In genomic region chr8:84639162-84640009, GRCm38 (mm10) we compare ENCODE assay signal across 8 mouse cellular contexts. TPM values are rescaled to one million over a fixed set of nuclear protein-coding genes. Genes with fewer than 3 reads are reported as not detected.
DNase-seq lines count a peak whose midpoint lies in the region; ATAC-seq and TF ChIP-seq lines count a peak whose summit lies in the region.

No protein-coding gene starts in this region.

- peak overlapping the region; percentile 68 for H3K27ac ChIP-seq in cerebellum, adult 2 months (ENCODE audit: insufficient read depth, low read length)
- peak overlapping the region; percentile 83 for H3K27ac ChIP-seq in forebrain, postnatal 0 days (ENCODE audit: low read depth, low read length)
- H3K27ac ChIP-seq in lung, embryonic 14.5 days (ENCODE audit: low read depth), result peak overlapping the region; percentile 94

- no peaks in the 10 kb centered on the region for H3K36me3 ChIP-seq in G1E (replicated peaks)
- no peaks in the 10 kb centered on the region; the same call in 1 of the 2 replicates for H3K36me3 ChIP-seq in forebrain, postnatal 0 days (ENCODE audit: insufficient read depth)
- H3K36me3 ChIP-seq in lung, embryonic 14.5 days (ENCODE audit: insufficient read depth), result no peaks in the 10 kb centered on the region

- ATAC-seq in G1E (ENCODE audit: extremely low read depth, insufficient number of reproducible peaks, low FRiP score, poor library complexity, severe bottlenecking), result peak; percentile 57; the same call in 1 of the 2 replicates
- peak; percentile 94 for ATAC-seq in forebrain, postnatal 0 days
- peak; percentile 93 for ATAC-seq in lung, embryonic 14.5 days (ENCODE audit: insufficient read depth)
- peak; percentile 72 for ATAC-seq in neutrophil, adult 5-6 weeks (ENCODE audit: extremely low read depth, insufficient number of reproducible peaks, low FRiP score, poor library complexity, severe bottlenecking)

- peak; percentile 94 for DNase-seq in G1E (ENCODE audit: low spot score)
- DNase-seq in cerebellum, adult 2 months, result peak; percentile 93 to 94
- DNase-seq in forebrain, postnatal 0 days, result peak; percentile 98
- peak; percentile 95 for DNase-seq in heart, postnatal 4 days
- peak; percentile 82 to 94 for DNase-seq in layer of hippocampus, adult 8-10 months (ENCODE audit: low spot score in 2 of 2)
- peak; percentile 99 for DNase-seq in lung, embryonic 14.5 days
- DNase-seq in testis, postnatal 14 days (ENCODE audit: low spot score), result peak; percentile 92

- peak overlapping the region; percentile 66 for H3K9ac ChIP-seq in forebrain, postnatal 0 days
- H3K9ac ChIP-seq in lung, embryonic 14.5 days, result peak overlapping the region; percentile 76

- TF ChIP-seq CTCF in G1E (IDR thresholded peaks at IDR 0.05; ENCODE audit: low read depth, low read length), result peak; percentile 72; the same call in 1 of the 2 replicates
- TF ChIP-seq CTCF in cerebellum, adult 2 months (IDR thresholded peaks at IDR 0.05; ENCODE audit: borderline replicate concordance, insufficient read depth, low read depth, low read length), result peak; percentile 54
- peak; percentile 66 for TF ChIP-seq CTCF in forebrain, postnatal 0 days (IDR thresholded peaks at IDR 0.05; ENCODE audit: low read depth)
- peak; percentile 24; the same call in 1 of the 2 replicates for TF ChIP-seq CTCF in lung, embryonic 14.5 days (IDR thresholded peaks at IDR 0.05; ENCODE audit: low read depth)

- TF ChIP-seq POLR2A in cerebellum, adult 2 months (IDR thresholded peaks at IDR 0.05; ENCODE audit: borderline replicate concordance, insufficient read depth, low read length), result peak; percentile 54; the same call in 1 of the 2 replicates

- peak overlapping the region; percentile 91 for H3K4me2 ChIP-seq in forebrain, postnatal 0 days (ENCODE audit: low read depth)
- H3K4me2 ChIP-seq in lung, embryonic 14.5 days, result peak overlapping the region; percentile 81

- whole genome bisulfite sequencing in cerebellum, adult 2 months, result 1% methylated on average over 106 of the region's 106 CpGs
- WGBS in forebrain, postnatal 0 days, result under 1% methylated on average over 77 of the region's 106 CpGs
- WGBS in lung, embryonic 14.5 days, result under 1% methylated on average over 106 of the region's 106 CpGs

- H3K4me3 ChIP-seq in G1E (ENCODE audit: low read depth, low read length), result peak overlapping the region; percentile 76
- peak overlapping the region; percentile 64 for H3K4me3 ChIP-seq in cerebellum, adult 2 months (replicated peaks; ENCODE audit: insufficient read depth, low read depth, low read length)
- H3K4me3 ChIP-seq in forebrain, postnatal 0 days (ENCODE audit: low read depth, low read length), result peak overlapping the region; percentile 53
- peak overlapping the region; percentile 53 for H3K4me3 ChIP-seq in lung, embryonic 14.5 days (ENCODE audit: low read depth, low read length)

- no peaks in the 10 kb centered on the region for H3K9me3 ChIP-seq in G1E (replicated peaks)
- H3K9me3 ChIP-seq in forebrain, postnatal 0 days (ENCODE audit: low read length), result no peaks in the 10 kb centered on the region
- H3K9me3 ChIP-seq in lung, embryonic 14.5 days (ENCODE audit: low read depth, low read length), result no peaks in the 10 kb centered on the region

- H3K27me3 ChIP-seq in G1E (ENCODE audit: insufficient read depth, low read length), result peaks cover 40% of the 10 kb centered on the region
- no peaks in the 10 kb centered on the region for H3K27me3 ChIP-seq in cerebellum, adult 2 months (ENCODE audit: control insufficient read depth, insufficient read depth, low read length)
- H3K27me3 ChIP-seq in forebrain, postnatal 0 days (ENCODE audit: insufficient read depth, low read length), result no peaks in the 10 kb centered on the region
- no peaks in the 10 kb centered on the region for H3K27me3 ChIP-seq in lung, embryonic 14.5 days (ENCODE audit: insufficient read depth, low read length)

- peaks cover 38% of the 10 kb centered on the region for H3K4me1 ChIP-seq in G1E (ENCODE audit: insufficient read depth, low read depth, low read length)
- peaks cover 35% of the 10 kb centered on the region for H3K4me1 ChIP-seq in cerebellum, adult 2 months (ENCODE audit: control insufficient read depth, insufficient read depth, low read length)
- H3K4me1 ChIP-seq in forebrain, postnatal 0 days (ENCODE audit: insufficient read depth), result no peaks in the 10 kb centered on the region; the same call in 1 of the 2 replicates
- H3K4me1 ChIP-seq in lung, embryonic 14.5 days (ENCODE audit: insufficient read depth), result peaks cover 5% of the 10 kb centered on the region; the same call in 1 of the 2 replicates

RNA-seq across cellular contexts. Expression of gene Ier2, which starts 23.3 kb away (rescaled TPM):
- total RNA-seq in G1E (2014; fragmentation: Nextera tagmentation), result 60.5 and 64.9 TPM in 2 replicates
- total RNA-seq in G1E (2017), result 43.1 and 48.5 TPM in 2 replicates
- 112 and 119 TPM in 2 replicates for polyA plus RNA-seq in G1E (2012)
- polyA plus RNA-seq in cerebellum, adult 2 months (2012; rRNA removed), result 13.9 and 15.1 TPM in 2 replicates
- 4.8 and 8.5 TPM in 2 replicates for total RNA-seq in forebrain, postnatal 0 days (2014; rRNA removed)
- 19.3 and 22.7 TPM in 2 replicates for polyA plus RNA-seq in forebrain, postnatal 0 days (2015; fragmentation: Nextera tagmentation; extraction: Ambion mirVana)
- 10 to 100 TPM; 33.3 to 35.5 TPM for total RNA-seq in heart, postnatal 4 days (2021)
- total RNA-seq in layer of hippocampus, adult 8-10 months (2022), result 10 to 100 TPM in 1 of 4 experiments, 1 to 10 TPM in 3; 7.0 to 10.2 (median 9.3) TPM
- 81.7 and 83.8 TPM in 2 replicates for polyA plus RNA-seq in lung, embryonic 14.5 days (2014; fragmentation: Nextera tagmentation; extraction: Ambion mirVana)
- total RNA-seq in neutrophil, adult 5-6 weeks (2017), result 115 and 124 TPM in 2 replicates

RNA-seq across cellular contexts. Expression of gene Trmt1, which starts 46.7 kb away (rescaled TPM):
- 63.3 and 64.9 TPM in 2 replicates for total RNA-seq in G1E (2014; fragmentation: Nextera tagmentation)
- total RNA-seq in G1E (2017), result 68.2 and 96.4 TPM in 2 replicates
- polyA plus RNA-seq in G1E (2012), result 244 and 260 TPM in 2 replicates
- 144 and 148 TPM in 2 replicates for polyA plus RNA-seq in cerebellum, adult 2 months (2012; rRNA removed)
- 89.5 and 94.8 TPM in 2 replicates for total RNA-seq in forebrain, postnatal 0 days (2014; rRNA removed)
- 59.8 and 67.5 TPM in 2 replicates for polyA plus RNA-seq in forebrain, postnatal 0 days (2015; fragmentation: Nextera tagmentation; extraction: Ambion mirVana)
- total RNA-seq in heart, postnatal 4 days (2021), result 10 to 100 TPM; 47.4 to 48.8 TPM
- total RNA-seq in layer of hippocampus, adult 8-10 months (2022), result 100 to 1,000 TPM in 2 of 4 experiments, 10 to 100 TPM in 2; 91.6 to 133 (median 103) TPM
- 66.1 and 68.6 TPM in 2 replicates for polyA plus RNA-seq in lung, embryonic 14.5 days (2014; fragmentation: Nextera tagmentation; extraction: Ambion mirVana)
- total RNA-seq in neutrophil, adult 5-6 weeks (2017), result 83.2 and 89.7 TPM in 2 replicates

RNA-seq across cellular contexts. Expression of gene Nacc1, which starts 48.3 kb away (rescaled TPM):
- total RNA-seq in G1E (2014; fragmentation: Nextera tagmentation) (120 and 125 TPM in 2 replicates), G1E (2017) (48.1 and 54.5 TPM in 2 replicates)
- 207 and 224 TPM in 2 replicates for polyA plus RNA-seq in G1E (2012)
- 91.0 and 93.9 TPM in 2 replicates for polyA plus RNA-seq in cerebellum, adult 2 months (2012; rRNA removed)
- total RNA-seq in forebrain, postnatal 0 days (2014; rRNA removed), result 65.9 and 78.2 TPM in 2 replicates
- polyA plus RNA-seq in forebrain, postnatal 0 days (2015; fragmentation: Nextera tagmentation; extraction: Ambion mirVana), result 14.6 and 14.7 TPM in 2 replicates
- 10 to 100 TPM; 65.0 to 68.7 TPM for total RNA-seq in heart, postnatal 4 days (2021)
- 10 to 100 TPM; 86.2 to 91.2 (median 87.6) TPM for total RNA-seq in layer of hippocampus, adult 8-10 months (2022)
- polyA plus RNA-seq in lung, embryonic 14.5 days (2014; fragmentation: Nextera tagmentation; extraction: Ambion mirVana), result 29.8 and 33.8 TPM in 2 replicates
- total RNA-seq in neutrophil, adult 5-6 weeks (2017), result 30.2 and 33.9 TPM in 2 replicates

Comparison
In these comparisons a context has a peak if more than half of its experiments do, and no peak if none do; other contexts are left out.
1. Peak in every context shown above with its lines: DNase-seq, ATAC-seq, H3K4me3 ChIP-seq and H3K27ac ChIP-seq.